Mouse (Mus musculus) erythroid progenitor cell, adult 5-6 weeks (primary cell): ENCODE data around the gene Smim13. TPM values are rescaled to one million over a fixed set of nuclear protein-coding genes. Genes with fewer than 3 reads are reported as not detected.

Experiments
- ATAC-seq: replicated peaks from 2 replicates; pipeline ENCODE4 v1.8.0; 2016; ENCODE audit warnings: moderate number of reproducible peaks, mild to moderate bottlenecking, moderate TSS enrichment, inconsistent platforms; ENCODE audit not compliant: poor library complexity, low FRiP score, severe bottlenecking
- total RNA-seq, 2 experiments: library from RNA; stranded (forward) in 1 of 2; stranded (reverse) in 1 of 2; fragments of 150-400 nt in 1 of 2; fragments of 186-747, 209-891 nt in 1 of 2; gene quantifications; 2 replicates each; pipeline versions ENCODE4 v1.2.3 to v1.2.4; 2015 to 2017; ENCODE audit warnings: low replicate concordance in 2 of 2

Smim13 gene
- total RNA-seq, 2 experiments from 2014 or later: 0.84 to 5.4 TPM

- no peak for ATAC-seq
These were observed 31.1 kb downstream of the Smim13 start for GRCm38 (mm10) chr13:41280696-41281095.

- no peak for ATAC-seq
These were observed 33.6 kb downstream of the Smim13 start for GRCm38 (mm10) chr13:41283256-41283655.

GRCm38 (mm10) chr13:41285448-41285847, 35.8 kb downstream of the Smim13 start:
- ATAC-seq: no peak

- ATAC-seq: no peak
These were observed 36.6 kb downstream of the Smim13 start for GRCm38 (mm10) chr13:41286285-41286684.

GRCm38 (mm10) chr13:41291466-41291974, 41.9 kb downstream of the Smim13 start:
- ATAC-seq: no peak

- ATAC-seq: no peak
These were observed 44.0 kb downstream of the Smim13 start for GRCm38 (mm10) chr13:41293595-41293994.

GRCm38 (mm10) chr13:41295886-41296285, 46.2 kb downstream of the Smim13 start:
- no peak for ATAC-seq

- ATAC-seq: no peak
These were observed 46.8 kb downstream of the Smim13 start for GRCm38 (mm10) chr13:41296396-41296795.

GRCm38 (mm10) chr13:41298533-41298932, 48.9 kb downstream of the Smim13 start:
- no peak for ATAC-seq

GRCm38 (mm10) chr13:41298996-41299395, 49.4 kb downstream of the Smim13 start:
- no peak for ATAC-seq

- no peak for ATAC-seq
These were observed 50.4 kb downstream of the Smim13 start for GRCm38 (mm10) chr13:41300037-41300436.

GRCm38 (mm10) chr13:41302716-41303115, 53.1 kb downstream of the Smim13 start:
- no peak for ATAC-seq

GRCm38 (mm10) chr13:41320749-41321148, 71.1 kb downstream of the Smim13 start:
- no peak for ATAC-seq

GRCm38 (mm10) chr13:41321433-41321832, 71.8 kb downstream of the Smim13 start:
- ATAC-seq: no peak

GRCm38 (mm10) chr13:41324631-41325030, 75.0 kb downstream of the Smim13 start:
- ATAC-seq: no peak

- no peak for ATAC-seq
These were observed 75.7 kb downstream of the Smim13 start for GRCm38 (mm10) chr13:41325346-41325745.

- no peak for ATAC-seq
These were observed 76.5 kb downstream of the Smim13 start for GRCm38 (mm10) chr13:41326134-41326533.

Other genes starting within 250 kb of the Smim13 start
- gene Pak1ip1, start 248.8 kb upstream of the Smim13 start, total RNA-seq (2015; ENCODE audit: low replicate concordance): 46.5 and 88.0 TPM in 2 replicates
- 63.4 and 63.5 TPM in 2 replicates for gene Pak1ip1, start 248.8 kb upstream of the Smim13 start, total RNA-seq (2017; ENCODE audit: low replicate concordance)
- gene Tmem14c, start 233.6 kb upstream of the Smim13 start, total RNA-seq (2015; ENCODE audit: low replicate concordance): 628 and 784 TPM in 2 replicates
- 461 and 723 TPM in 2 replicates for gene Tmem14c, start 233.6 kb upstream of the Smim13 start, total RNA-seq (2017; ENCODE audit: low replicate concordance)
- gene Mak, start 170.1 kb upstream of the Smim13 start, total RNA-seq (2015; ENCODE audit: low replicate concordance): not detected in 2 replicates
- not detected in 2 replicates for gene Mak, start 170.1 kb upstream of the Smim13 start, total RNA-seq (2017; ENCODE audit: low replicate concordance)
- gene Gcm2, start 138.8 kb upstream of the Smim13 start, total RNA-seq (2015; ENCODE audit: low replicate concordance): not detected in 2 replicates
- not detected in 2 replicates for gene Gcm2, start 138.8 kb upstream of the Smim13 start, total RNA-seq (2017; ENCODE audit: low replicate concordance)
- gene Sycp2l, start 135.5 kb upstream of the Smim13 start, total RNA-seq (2015; ENCODE audit: low replicate concordance): not detected in 2 replicates
- gene Sycp2l, start 135.5 kb upstream of the Smim13 start, total RNA-seq (2017; ENCODE audit: low replicate concordance): not detected in 2 replicates
- gene Elovl2, start 29.4 kb upstream of the Smim13 start, total RNA-seq (2015; ENCODE audit: low replicate concordance): not detected in 2 replicates
- not detected in 2 replicates for gene Elovl2, start 29.4 kb upstream of the Smim13 start, total RNA-seq (2017; ENCODE audit: low replicate concordance)
- not detected in 2 replicates for gene Gm17364, start 24.1 kb downstream of the Smim13 start, total RNA-seq (2015; ENCODE audit: low replicate concordance)
- gene Gm17364, start 24.1 kb downstream of the Smim13 start, total RNA-seq (2017; ENCODE audit: low replicate concordance): not detected in 2 replicates
- gene Nedd9, start 237.5 kb downstream of the Smim13 start, total RNA-seq (2015; ENCODE audit: low replicate concordance): 11.2 and 19.7 TPM in 2 replicates
- 8.7 and 17.2 TPM in 2 replicates for gene Nedd9, start 237.5 kb downstream of the Smim13 start, total RNA-seq (2017; ENCODE audit: low replicate concordance)